Mouse (Mus musculus) ES-E14 (cell line): ENCODE results near the gene Cblb.

Source experiments
- CHD2 ChIP-seq: IDR thresholded peaks from 2 replicates; pipeline ENCODE4 v1.6.1; 2014; ENCODE audit warnings: mild to moderate bottlenecking, low read depth, low read length, inconsistent platforms
- MAFK ChIP-seq: IDR thresholded peaks from 2 replicates; pipeline ENCODE4 v1.6.1; 2014; ENCODE audit warnings: mild to moderate bottlenecking, low read depth, low read length, inconsistent platforms; ENCODE audit not compliant: insufficient read depth
- ZC3H11A ChIP-seq: IDR thresholded peaks from 2 replicates; pipeline ENCODE4 v1.6.1; 2012; ENCODE audit warnings: low read depth, mild to moderate bottlenecking, inconsistent platforms, low read length, borderline replicate concordance
- ZNF384 ChIP-seq: IDR thresholded peaks from 2 replicates; pipeline ENCODE4 v1.6.1; 2012; ENCODE audit warnings: low read depth, low read length, inconsistent platforms

GRCm38 (mm10) chr16:52179839-52180238 lies 148.8 kb downstream of the Cblb start:
- TF ChIP-seq ZNF384 = no peak
- TF ChIP-seq ZC3H11A = no peak
- TF ChIP-seq MAFK = no peak
- TF ChIP-seq CHD2 = no peak
